Mouse (Mus musculus) ovary, postnatal 36 days (tissue): Measurements from ENCODE around the gene Samd1.
A peak's percentile ranks its signal among the peaks of the same experiment; 100 is the strongest.

Experiments
- DNase-seq: peaks from one replicate; pipeline ENCODE4 v3.0.0; 2022; ENCODE audit warnings: low spot score, mixed read lengths

The Samd1 gene

GRCm38 (mm10) chr8:84011705-84012498, 14.4 kb downstream of the Samd1 start, which contains the start of gene 2210011C24Rik:
Gene 2210011C24Rik (minus strand): TSS chr8:84012171.
- no peak for DNase-seq

- no peak for DNase-seq
Measured at GRCm38 (mm10) chr8:84012499-84013165, 15.2 kb downstream of the Samd1 start.

GRCm38 (mm10) chr8:84015833-84016232, 18.4 kb downstream of the Samd1 start:
- DNase-seq, result no peak

- no peak for DNase-seq
Measured at GRCm38 (mm10) chr8:84019738-84020137, 22.3 kb downstream of the Samd1 start.

- DNase-seq, result no peak
Measured at GRCm38 (mm10) chr8:84021096-84021495, 23.6 kb downstream of the Samd1 start, which contains the start of gene Palm3. Gene Palm3 (plus strand): TSS chr8:84021471.

GRCm38 (mm10) chr8:84021569-84021968, 24.1 kb downstream of the Samd1 start:
- DNase-seq, result no peak

- DNase-seq, result no peak
Measured at GRCm38 (mm10) chr8:84023085-84023484, 25.6 kb downstream of the Samd1 start.

GRCm38 (mm10) chr8:84023631-84024030, 26.2 kb downstream of the Samd1 start:
- DNase-seq, result no peak

- DNase-seq, result peak; percentile 62
Measured at GRCm38 (mm10) chr8:84024171-84024570, 26.7 kb downstream of the Samd1 start.

- peak; percentile 57 for DNase-seq
Measured at GRCm38 (mm10) chr8:84025863-84026262, 28.4 kb downstream of the Samd1 start.

- DNase-seq, result no peak
Measured at GRCm38 (mm10) chr8:84027449-84027848, 30.0 kb downstream of the Samd1 start.

- DNase-seq, result no peak
Measured at GRCm38 (mm10) chr8:84029272-84029671, 31.8 kb downstream of the Samd1 start.

GRCm38 (mm10) chr8:84032777-84033176, 35.3 kb downstream of the Samd1 start:
- no peak for DNase-seq

- DNase-seq, result peak; percentile 31
Measured at GRCm38 (mm10) chr8:84038015-84038414, 40.5 kb downstream of the Samd1 start.

GRCm38 (mm10) chr8:84039050-84039449, 41.6 kb downstream of the Samd1 start:
- DNase-seq, result peak; percentile 56

GRCm38 (mm10) chr8:84042066-84042947, 44.8 kb downstream of the Samd1 start, which contains the start of gene Il27ra:
Gene Il27ra (minus strand): TSS chr8:84042589.
- peak; percentile 70 for DNase-seq

- no peak for DNase-seq
Measured at GRCm38 (mm10) chr8:84042948-84043342, 45.5 kb downstream of the Samd1 start.

- no peak for DNase-seq
Measured at GRCm38 (mm10) chr8:84044103-84044502, 46.6 kb downstream of the Samd1 start.

- no peak for DNase-seq
Measured at GRCm38 (mm10) chr8:84044900-84045299, 47.4 kb downstream of the Samd1 start, which contains the start of gene Rln3. Gene Rln3 (minus strand): TSS chr8:84045000.

GRCm38 (mm10) chr8:84046505-84046904, 49.0 kb downstream of the Samd1 start:
- DNase-seq, result no peak

GRCm38 (mm10) chr8:84048171-84048570, 50.7 kb downstream of the Samd1 start:
- DNase-seq, result no peak
